Mouse (Mus musculus) intestine, embryonic 15.5 days (tissue): ENCODE measurements around the gene Bbs7. TPM values are rescaled to one million over a fixed set of nuclear protein-coding genes. Genes with fewer than 3 reads are reported as not detected.

Experiments
- ATAC-seq: fragments of 200-750 bp; cut with Nextera tagmentation; 2 replicates; pipeline ENCODE4 v1.8.0; 2017; ENCODE audit warnings: moderate TSS enrichment, moderate library complexity
- H3K27ac ChIP-seq: fragments of 300-500 bp; sonication (generic); 2 replicates; pipeline ENCODE4 v1.5.1; 2015; ENCODE audit warnings: mild to moderate bottlenecking, inconsistent platforms
- H3K27me3 ChIP-seq: fragments of 300-500 bp; sonication (generic); replicated peaks from 2 replicates; pipeline ENCODE4 v1.6.1; 2015; ENCODE audit warnings: inconsistent platforms
- H3K36me3 ChIP-seq: fragments of 300-500 bp; sonication (generic); 2 replicates; pipeline ENCODE4 v1.6.1; 2015; ENCODE audit warnings: inconsistent platforms
- H3K4me1 ChIP-seq: fragments of 300-500 bp; sonication (generic); replicated peaks from 2 replicates; pipeline ENCODE4 v1.6.1; 2015; ENCODE audit warnings: inconsistent platforms
- H3K4me2 ChIP-seq: fragments of 300-500 bp; sonication (generic); replicated peaks from 2 replicates; pipeline ENCODE4 v1.6.1; 2015; ENCODE audit warnings: mild to moderate bottlenecking, inconsistent platforms
- H3K4me3 ChIP-seq: fragments of 300-500 bp; sonication (generic); replicated peaks from 2 replicates; pipeline ENCODE4 v1.5.1; 2015; ENCODE audit warnings: inconsistent platforms
- H3K9ac ChIP-seq: fragments of 300-500 bp; sonication (generic); 2 replicates; pipeline ENCODE4 v1.6.1; 2015; ENCODE audit warnings: inconsistent platforms
- H3K9me3 ChIP-seq: fragments of 300-500 bp; sonication (generic); 2 replicates; pipeline ENCODE4 v1.6.1; 2016; ENCODE audit warnings: inconsistent platforms
- WGBS: fragments of 180-500 bp; shearing (Covaris S2); methylation state at CpG from one replicate; pipeline ENCODE4 v1.1.7; 2015; 5-methylcytosine and 5-hydroxymethylcytosine counted together
- polyA plus RNA-seq: library from polyadenylated mRNA; unstranded; fragments of >200 nt; fragmentation: Nextera tagmentation; extraction: Ambion mirVana; gene quantifications from 2 replicates; pipeline ENCODE4 v1.2.1, GENCODE M21; 2015

Gene Bbs7
- polyA plus RNA-seq, 1 experiment from 2014 or later, result 11.1 TPM

GRCm38 (mm10) chr3:36541399-36541798 lies 71.9 kb downstream of the Bbs7 start:
- 87% methylated on average over 2 of the region's 2 CpGs for WGBS
- no peak overlapping the region for H3K4me2 ChIP-seq
- no peaks in the 10 kb centered on the region for H3K9me3 ChIP-seq
- H3K27me3 ChIP-seq, result no peaks in the 10 kb centered on the region
- ATAC-seq, result no peak
- no peaks in the 10 kb centered on the region for H3K36me3 ChIP-seq
- no peak overlapping the region for H3K4me3 ChIP-seq
- no peak overlapping the region for H3K27ac ChIP-seq
- no peak overlapping the region for H3K9ac ChIP-seq
- no peaks in the 10 kb centered on the region for H3K4me1 ChIP-seq

- no peaks in the 10 kb centered on the region for H3K9me3 ChIP-seq
- H3K36me3 ChIP-seq, result no peaks in the 10 kb centered on the region
- H3K4me1 ChIP-seq, result no peaks in the 10 kb centered on the region
- H3K9ac ChIP-seq, result no peak overlapping the region
- H3K4me2 ChIP-seq, result no peak overlapping the region
- no peak overlapping the region for H3K27ac ChIP-seq
- no peak for ATAC-seq
- H3K4me3 ChIP-seq, result no peak overlapping the region
- WGBS, result 69% methylated on average over 2 of the region's 2 CpGs
- no peaks in the 10 kb centered on the region for H3K27me3 ChIP-seq
These were observed 72.5 kb downstream of the Bbs7 start for GRCm38 (mm10) chr3:36540756-36541155.

- H3K27ac ChIP-seq, result no peak overlapping the region
- peaks cover 3% of the 10 kb centered on the region; the same call in 1 of the 2 replicates for H3K4me1 ChIP-seq
- no peak overlapping the region for H3K9ac ChIP-seq
- whole genome bisulfite sequencing, result 81% methylated on average over 4 of the region's 4 CpGs
- no peak overlapping the region for H3K4me3 ChIP-seq
- H3K36me3 ChIP-seq, result no peaks in the 10 kb centered on the region
- H3K27me3 ChIP-seq, result no peaks in the 10 kb centered on the region
- H3K9me3 ChIP-seq, result no peaks in the 10 kb centered on the region
- no peak overlapping the region for H3K4me2 ChIP-seq
- ATAC-seq, result no peak
These were observed 75.4 kb downstream of the Bbs7 start for GRCm38 (mm10) chr3:36537701-36538470.

- WGBS, result 91% methylated on average over 12 of the region's 12 CpGs
- Histone ChIP-seq H3K9ac (no peak overlapping the region), H3K4me1 (peaks cover 9% of the 10 kb centered on the region; the same call in 1 of the 2 replicates), H3K4me3 (no peak overlapping the region), H3K9me3 (no peaks in the 10 kb centered on the region), H3K27me3 (no peaks in the 10 kb centered on the region), H3K27ac (no peak overlapping the region), H3K4me2 (no peak overlapping the region), H3K36me3 (no peaks in the 10 kb centered on the region)
- ATAC-seq, result no peak
These were observed 77.2 kb downstream of the Bbs7 start for GRCm38 (mm10) chr3:36536041-36536440.

- H3K4me1 ChIP-seq, result peaks cover 9% of the 10 kb centered on the region; the same call in 1 of the 2 replicates
- WGBS, result 2% methylated on average over 1 of the region's 1 CpGs
- H3K9ac ChIP-seq, result no peak overlapping the region
- H3K27ac ChIP-seq, result peak overlapping the region; percentile 53
- H3K27me3 ChIP-seq, result no peaks in the 10 kb centered on the region
- ATAC-seq, result peak; percentile 90
- H3K36me3 ChIP-seq, result no peaks in the 10 kb centered on the region
- no peaks in the 10 kb centered on the region for H3K9me3 ChIP-seq
- no peak overlapping the region for H3K4me3 ChIP-seq
- H3K4me2 ChIP-seq, result peak overlapping the region; percentile 75
These were observed 80.0 kb downstream of the Bbs7 start for GRCm38 (mm10) chr3:36533201-36533672.

GRCm38 (mm10) chr3:36532738-36533137 lies 80.5 kb downstream of the Bbs7 start:
- Histone ChIP-seq H3K27ac (peak overlapping the region; percentile 53), H3K9me3 (no peaks in the 10 kb centered on the region), H3K4me3 (no peak overlapping the region), H3K4me2 (peak overlapping the region; percentile 75), H3K4me1 (peaks cover 9% of the 10 kb centered on the region; the same call in 1 of the 2 replicates), H3K27me3 (no peaks in the 10 kb centered on the region), H3K36me3 (no peaks in the 10 kb centered on the region), H3K9ac (no peak overlapping the region)
- ATAC-seq, result peak; percentile 44
- 29% methylated on average over 7 of the region's 7 CpGs for WGBS

- 3% methylated on average over 18 of the region's 18 CpGs for WGBS
- Histone ChIP-seq H3K4me2 (peak overlapping the region; percentile 75), H3K27ac (no peak overlapping the region), H3K27me3 (no peaks in the 10 kb centered on the region), H3K9me3 (no peaks in the 10 kb centered on the region), H3K9ac (no peak overlapping the region; the same call in 1 of the 2 replicates), H3K4me3 (peak overlapping the region; percentile 35), H3K36me3 (no peaks in the 10 kb centered on the region), H3K4me1 (peaks cover 9% of the 10 kb centered on the region; the same call in 1 of the 2 replicates)
- ATAC-seq, result peak; percentile 39
These were observed 81.2 kb downstream of the Bbs7 start for GRCm38 (mm10) chr3:36531979-36532542.

- Histone ChIP-seq H3K9ac (no peak overlapping the region), H3K27ac (no peak overlapping the region), H3K4me1 (peaks cover 9% of the 10 kb centered on the region; the same call in 1 of the 2 replicates), H3K36me3 (no peaks in the 10 kb centered on the region), H3K4me3 (no peak overlapping the region), H3K27me3 (no peaks in the 10 kb centered on the region), H3K9me3 (no peaks in the 10 kb centered on the region), H3K4me2 (no peak overlapping the region; the same call in 1 of the 2 replicates)
- no peak for ATAC-seq
- WGBS, result 47% methylated on average over 2 of the region's 2 CpGs
These were observed 82.0 kb downstream of the Bbs7 start for GRCm38 (mm10) chr3:36531242-36531641.

GRCm38 (mm10) chr3:36530781-36531180 lies 82.5 kb downstream of the Bbs7 start:
- Histone ChIP-seq H3K27ac (no peak overlapping the region), H3K4me2 (no peak overlapping the region), H3K27me3 (no peaks in the 10 kb centered on the region), H3K9ac (no peak overlapping the region), H3K36me3 (no peaks in the 10 kb centered on the region), H3K4me3 (no peak overlapping the region), H3K4me1 (peaks cover 9% of the 10 kb centered on the region; the same call in 1 of the 2 replicates), H3K9me3 (no peaks in the 10 kb centered on the region)
- no peak for ATAC-seq
- WGBS, result 82% methylated on average over 5 of the region's 5 CpGs

GRCm38 (mm10) chr3:36530345-36530744 lies 82.9 kb downstream of the Bbs7 start:
- no peak overlapping the region for H3K27ac ChIP-seq
- H3K4me2 ChIP-seq, result no peak overlapping the region
- ATAC-seq, result no peak
- H3K27me3 ChIP-seq, result no peaks in the 10 kb centered on the region
- H3K9ac ChIP-seq, result no peak overlapping the region
- peaks cover 9% of the 10 kb centered on the region; the same call in 1 of the 2 replicates for H3K4me1 ChIP-seq
- H3K36me3 ChIP-seq, result no peaks in the 10 kb centered on the region
- H3K4me3 ChIP-seq, result no peak overlapping the region
- 78% methylated on average over 6 of the region's 6 CpGs for WGBS
- no peaks in the 10 kb centered on the region for H3K9me3 ChIP-seq

GRCm38 (mm10) chr3:36524466-36524865 lies 88.8 kb downstream of the Bbs7 start:
- ATAC-seq, result no peak
- H3K4me2 ChIP-seq, result no peak overlapping the region
- no peak overlapping the region for H3K4me3 ChIP-seq
- 69% methylated on average over 3 of the region's 3 CpGs for WGBS
- peaks cover 3% of the 10 kb centered on the region for H3K4me1 ChIP-seq
- H3K9me3 ChIP-seq, result no peaks in the 10 kb centered on the region
- H3K27me3 ChIP-seq, result peaks cover 22% of the 10 kb centered on the region
- H3K9ac ChIP-seq, result no peak overlapping the region
- no peaks in the 10 kb centered on the region for H3K36me3 ChIP-seq
- no peak overlapping the region for H3K27ac ChIP-seq
